Mouse (Mus musculus) kidney, embryonic 15.5 days (tissue): ENCODE measurements around the gene Eif3g. TPM values are rescaled to one million over a fixed set of nuclear protein-coding genes. Genes with fewer than 3 reads are reported as not detected.
A peak's percentile ranks its signal among the peaks of the same experiment; 100 is the strongest.

Experiments
- ATAC-seq: fragments of 200-750 bp; cut with Nextera tagmentation; replicated peaks from 2 replicates; pipeline ENCODE4 v1.8.0; 2017; ENCODE audit warnings: moderate TSS enrichment; ENCODE audit not compliant: low FRiP score
- H3K27ac ChIP-seq: fragments of 300-500 bp; sonication (generic); 2 replicates; pipeline ENCODE4 v1.5.1; 2015; ENCODE audit warnings: mild to moderate bottlenecking, inconsistent platforms
- H3K27me3 ChIP-seq: fragments of 300-500 bp; sonication (generic); 2 replicates; pipeline ENCODE4 v1.6.1; 2015; ENCODE audit warnings: inconsistent platforms
- H3K36me3 ChIP-seq: fragments of 300-500 bp; sonication (generic); 2 replicates; pipeline ENCODE4 v1.6.1; 2015; ENCODE audit warnings: inconsistent platforms
- H3K4me1 ChIP-seq: fragments of 300-500 bp; sonication (generic); 2 replicates; pipeline ENCODE4 v1.6.1; 2015; ENCODE audit warnings: inconsistent platforms
- H3K4me2 ChIP-seq: fragments of 300-500 bp; sonication (generic); 2 replicates; pipeline ENCODE4 v1.6.1; 2015; ENCODE audit warnings: moderate library complexity, mild to moderate bottlenecking, inconsistent platforms
- H3K4me3 ChIP-seq: fragments of 300-500 bp; sonication (generic); replicated peaks from 2 replicates; pipeline ENCODE4 v1.5.1; 2015; ENCODE audit warnings: mild to moderate bottlenecking, inconsistent platforms
- H3K9ac ChIP-seq: fragments of 300-500 bp; sonication (generic); 2 replicates; pipeline ENCODE4 v1.6.1; 2015; ENCODE audit warnings: mild to moderate bottlenecking, inconsistent platforms
- H3K9me3 ChIP-seq: fragments of 300-500 bp; sonication (generic); replicated peaks from 2 replicates; pipeline ENCODE4 v1.6.1; 2016; ENCODE audit warnings: inconsistent platforms
- WGBS: fragments of 180-500 bp; shearing (Covaris S2); methylation state at CpG from one replicate; pipeline ENCODE4 v1.1.7; 2015; ENCODE audit warnings: mixed read lengths; 5-methylcytosine and 5-hydroxymethylcytosine counted together
- polyA plus RNA-seq: library from polyadenylated mRNA; unstranded; fragments of >200 nt; fragmentation: Nextera tagmentation; extraction: Ambion mirVana; gene quantifications from 2 replicates; pipeline ENCODE4 v1.2.1, GENCODE M21; 2015

Eif3g gene
- polyA plus RNA-seq, 1 experiment from 2014 or later: 321 TPM

DNA sequence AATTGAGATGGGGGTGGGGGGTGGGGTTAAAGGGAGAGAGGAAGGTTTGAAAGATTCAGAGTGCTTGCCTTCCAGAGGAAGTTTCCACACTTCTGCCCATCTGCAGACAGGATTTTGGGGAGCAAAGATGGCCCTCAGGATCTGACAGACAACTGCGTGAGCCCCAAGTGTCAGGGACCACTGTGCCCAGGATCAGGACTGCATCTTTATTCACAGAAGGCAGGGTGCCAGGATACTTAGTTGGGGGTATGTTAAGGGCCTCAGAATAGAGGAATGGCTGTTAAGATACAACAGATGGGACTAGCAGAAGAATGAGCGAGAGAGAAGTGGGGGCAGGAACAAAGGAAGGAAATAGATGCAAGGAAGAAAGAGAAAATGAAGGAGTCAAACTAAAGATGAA lies 11.9 kb downstream of the Eif3g start:
- no peak for ATAC-seq
- H3K9me3 ChIP-seq: no peaks in the 10 kb centered on the region
- peaks cover 24% of the 10 kb centered on the region for H3K36me3 ChIP-seq
- no peak overlapping the region for H3K4me2 ChIP-seq
- H3K27me3 ChIP-seq: no peaks in the 10 kb centered on the region
- H3K9ac ChIP-seq: no peak overlapping the region
- H3K27ac ChIP-seq: no peak overlapping the region
- WGBS: 98% methylated on average over 2 of the region's 2 CpGs
- no peak overlapping the region for H3K4me3 ChIP-seq
- peaks cover 11% of the 10 kb centered on the region for H3K4me1 ChIP-seq

DNA sequence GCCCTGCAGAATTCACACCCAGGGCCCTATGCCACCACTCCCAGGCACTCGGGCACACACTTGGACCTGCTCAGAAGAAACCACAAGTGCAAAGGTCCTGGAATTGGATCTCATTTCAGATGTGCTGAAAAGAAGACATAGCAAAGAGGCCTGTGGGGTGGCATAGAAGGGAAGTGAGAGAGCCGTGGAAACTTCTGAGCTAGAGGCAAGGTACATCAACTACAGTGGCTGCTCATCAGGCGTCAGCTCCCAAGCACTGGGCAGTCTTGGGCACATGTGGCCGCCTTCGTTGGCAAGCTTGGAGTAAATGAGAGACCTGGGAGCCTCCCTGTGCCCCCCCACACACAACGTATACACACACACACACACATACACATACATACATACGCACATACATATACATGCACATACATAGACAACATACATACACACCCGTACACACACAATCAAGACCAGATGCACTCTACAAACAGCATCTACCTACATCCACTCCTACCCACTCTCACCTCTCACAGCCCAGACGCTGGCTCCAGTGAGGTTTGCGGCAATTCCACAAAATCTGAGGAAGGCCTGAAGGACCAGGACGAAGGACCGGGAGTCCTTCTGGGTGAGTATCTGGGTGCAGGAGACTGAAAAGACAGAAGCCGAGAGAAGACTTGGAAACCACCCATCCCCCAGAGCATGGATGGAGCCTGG lies 19.2 kb downstream of the Eif3g start, which contains the start of gene Angptl6:
Gene Angptl6, minus strand, starts transcription at position 631 of the 696 bp plus-strand sequence.
- H3K4me2 ChIP-seq: peak within 1 kb of the TSS; percentile 78
- H3K36me3 ChIP-seq: no peaks in the 10 kb centered on the region
- ATAC-seq: no peak
- peaks cover 9% of the 10 kb centered on the region; the same call in 1 of the 2 replicates for H3K4me1 ChIP-seq
- H3K4me3 ChIP-seq: peak within 1 kb of the TSS; percentile 50
- H3K9me3 ChIP-seq: no peaks in the 10 kb centered on the region
- H3K27me3 ChIP-seq: no peaks in the 10 kb centered on the region
- 92% methylated on average over 13 of the region's 13 CpGs for WGBS
- H3K27ac ChIP-seq: peak within 1 kb of the TSS; percentile 95
- peak within 1 kb of the TSS; percentile 64 for H3K9ac ChIP-seq

DNA sequence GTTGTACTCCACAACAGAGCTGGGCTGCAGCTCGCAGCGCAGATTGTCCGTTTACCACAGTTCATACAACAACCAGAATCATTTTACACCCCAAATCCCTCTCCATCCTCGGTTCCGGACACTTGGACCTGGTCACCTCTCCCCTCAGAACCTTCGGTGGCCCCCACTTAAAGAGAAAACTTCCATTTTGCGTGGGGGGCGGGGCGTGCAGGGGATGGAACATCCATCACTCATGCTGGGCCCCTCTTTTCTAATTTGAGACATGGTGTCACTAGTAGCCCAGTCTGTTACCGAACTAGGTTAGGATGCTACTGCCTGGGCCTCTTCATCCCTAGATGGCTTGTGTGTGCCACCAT lies 19.7 kb downstream of the Eif3g start:
- WGBS: 21% methylated on average over 10 of the region's 10 CpGs
- peak overlapping the region; percentile 64 for H3K9ac ChIP-seq
- no peak; the same call in 1 of the 2 replicates for ATAC-seq
- no peaks in the 10 kb centered on the region for H3K9me3 ChIP-seq
- H3K36me3 ChIP-seq: no peaks in the 10 kb centered on the region
- H3K4me1 ChIP-seq: peaks cover 9% of the 10 kb centered on the region; the same call in 1 of the 2 replicates
- H3K27me3 ChIP-seq: no peaks in the 10 kb centered on the region
- H3K27ac ChIP-seq: peak overlapping the region; percentile 95
- peak overlapping the region; percentile 78 for H3K4me2 ChIP-seq
- H3K4me3 ChIP-seq: peak overlapping the region; percentile 50

DNA sequence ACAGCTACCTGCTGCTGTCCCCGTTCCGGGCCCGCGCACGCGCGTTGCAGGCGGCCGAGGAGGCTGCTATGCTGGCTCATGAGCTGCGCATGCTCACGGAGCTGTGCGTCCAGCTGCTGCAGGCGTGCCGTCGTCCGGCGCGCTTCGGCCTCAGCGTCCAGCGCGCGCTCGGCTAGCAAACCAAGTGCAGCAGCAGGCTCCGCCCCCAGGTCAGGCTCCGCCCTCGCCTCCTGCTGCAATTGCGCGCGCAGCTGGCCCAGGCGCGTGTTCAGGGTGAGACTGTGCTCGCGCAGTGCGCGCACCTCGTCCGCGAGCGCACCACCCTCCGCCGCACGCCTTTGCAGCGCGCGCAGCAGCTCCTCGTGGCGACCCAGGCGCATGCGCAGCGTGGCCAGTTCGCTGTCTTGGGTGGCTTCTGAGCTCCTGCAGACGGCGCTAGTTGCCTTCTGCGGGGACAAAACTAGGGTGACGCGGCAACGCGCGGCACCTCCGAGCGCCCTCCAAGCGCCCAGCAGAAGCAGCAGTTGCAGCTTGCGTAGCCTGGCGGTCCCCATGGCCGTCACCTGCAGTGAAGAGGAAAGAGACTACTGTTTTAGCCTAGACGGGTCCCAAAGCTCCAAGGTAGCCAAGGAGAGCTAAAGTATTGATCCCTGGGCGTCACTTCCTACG lies 20.2 kb downstream of the Eif3g start:
- ATAC-seq: peak; percentile 96
- under 1% methylated on average over 69 of the region's 69 CpGs for WGBS

DNA sequence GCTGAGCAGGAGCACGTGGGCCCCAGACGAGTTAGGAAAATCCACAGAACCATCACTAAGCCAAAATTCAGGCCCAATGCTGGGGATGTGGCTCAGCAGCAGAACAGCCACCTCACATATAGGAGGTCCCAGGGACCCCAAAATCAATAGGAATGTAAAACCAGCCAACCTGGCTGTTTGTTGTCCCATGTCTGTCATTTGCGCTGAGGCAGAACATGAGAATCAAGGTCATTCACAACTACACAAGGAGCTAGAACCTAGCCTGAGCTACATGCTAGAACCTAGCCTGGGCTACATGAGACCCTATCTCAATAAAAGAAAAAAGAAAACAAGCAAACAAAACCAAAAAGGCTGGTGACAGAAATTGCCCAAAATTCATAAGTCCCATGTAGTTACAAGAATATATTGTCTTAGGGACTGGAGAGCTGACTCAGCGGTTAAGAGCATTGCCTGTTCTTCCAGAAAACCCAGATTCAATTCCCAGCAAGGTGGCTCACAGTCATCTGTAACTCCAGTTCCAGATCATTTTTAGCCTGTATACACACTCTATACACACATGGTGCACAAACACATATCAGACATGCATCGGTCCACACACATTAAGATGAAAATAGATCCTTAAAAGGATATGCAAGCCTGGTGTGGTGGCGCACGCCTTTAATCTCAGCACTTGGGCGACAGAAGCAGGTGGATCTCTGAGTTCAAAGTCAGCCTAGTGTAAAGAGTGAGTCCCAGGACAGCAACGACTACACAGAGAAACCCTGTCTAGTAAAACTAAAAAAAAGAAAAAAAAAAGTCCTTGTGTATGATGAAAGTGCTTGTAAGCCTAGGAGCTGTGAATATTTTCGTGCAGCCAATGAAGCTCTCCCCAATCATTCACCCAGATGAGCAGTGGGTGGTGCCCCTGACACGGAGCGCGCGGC lies 21.0 kb downstream of the Eif3g start:
- Histone ChIP-seq H3K4me3 (peak overlapping the region; percentile 50), H3K9me3 (no peaks in the 10 kb centered on the region), H3K27ac (peak overlapping the region; percentile 51; the same call in 1 of the 2 replicates), H3K4me2 (peak overlapping the region; percentile 78), H3K36me3 (no peaks in the 10 kb centered on the region), H3K27me3 (no peaks in the 10 kb centered on the region), H3K9ac (peak overlapping the region; percentile 35; the same call in 1 of the 2 replicates), H3K4me1 (peaks cover 9% of the 10 kb centered on the region; the same call in 1 of the 2 replicates)
- peak; percentile 2; the same call in 1 of the 2 replicates for ATAC-seq
- WGBS: 36% methylated on average over 14 of the region's 14 CpGs

More for the DNA sequence above, 20.2 kb downstream of the Eif3g start:
- Histone ChIP-seq H3K4me1 (peaks cover 9% of the 10 kb centered on the region; the same call in 1 of the 2 replicates), H3K4me3 (peak overlapping the region; percentile 50), H3K27me3 (no peaks in the 10 kb centered on the region), H3K4me2 (peak overlapping the region; percentile 78), H3K9ac (peak overlapping the region; percentile 64), H3K9me3 (no peaks in the 10 kb centered on the region), H3K27ac (peak overlapping the region; percentile 95), H3K36me3 (no peaks in the 10 kb centered on the region)

DNA sequence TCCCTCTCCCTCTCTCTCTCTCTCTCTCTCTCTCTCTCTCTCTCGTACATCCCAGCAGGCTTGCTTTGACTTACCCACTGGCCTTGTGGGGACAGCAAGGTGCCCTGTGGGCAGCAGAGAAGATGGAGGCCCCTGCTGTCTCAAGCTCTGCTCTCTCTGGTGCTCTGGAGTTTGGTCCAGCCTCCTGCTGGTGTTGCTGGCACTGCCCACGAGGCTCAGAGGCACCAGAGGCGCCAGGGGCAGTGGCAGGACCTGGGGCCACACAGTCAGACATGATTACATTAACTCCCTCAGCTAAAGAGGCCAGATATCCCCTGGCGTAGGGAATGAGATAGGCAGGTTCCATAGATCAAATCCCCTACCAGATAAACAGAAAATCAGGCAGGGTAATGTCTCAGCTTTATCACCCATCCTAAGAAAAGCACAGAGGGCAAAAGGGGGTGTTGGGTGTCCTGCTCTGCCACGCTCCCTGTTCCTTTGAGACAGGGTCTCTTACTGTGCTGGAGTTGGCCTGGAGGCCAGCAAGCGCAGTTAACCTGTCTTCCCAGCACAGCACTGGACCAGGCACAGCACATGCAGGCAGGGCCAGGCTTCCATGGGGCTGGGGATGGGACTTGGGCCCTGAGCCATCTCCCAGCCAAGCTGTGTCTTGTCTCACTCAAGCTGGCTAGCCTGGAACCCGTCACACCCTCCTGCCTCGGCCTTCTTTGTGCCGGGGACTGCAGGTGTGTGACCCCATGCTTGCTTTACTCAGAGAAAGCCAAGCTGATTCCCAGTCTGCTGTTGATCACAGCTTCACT lies 21.9 kb downstream of the Eif3g start:
- no peak overlapping the region for H3K9ac ChIP-seq
- no peak overlapping the region for H3K27ac ChIP-seq
- no peak overlapping the region for H3K4me2 ChIP-seq
- no peaks in the 10 kb centered on the region for H3K36me3 ChIP-seq
- no peak overlapping the region for H3K4me3 ChIP-seq
- H3K27me3 ChIP-seq: no peaks in the 10 kb centered on the region
- H3K4me1 ChIP-seq: peaks cover 9% of the 10 kb centered on the region; the same call in 1 of the 2 replicates
- WGBS: 67% methylated on average over 9 of the region's 9 CpGs
- H3K9me3 ChIP-seq: no peaks in the 10 kb centered on the region
- ATAC-seq: no peak

DNA sequence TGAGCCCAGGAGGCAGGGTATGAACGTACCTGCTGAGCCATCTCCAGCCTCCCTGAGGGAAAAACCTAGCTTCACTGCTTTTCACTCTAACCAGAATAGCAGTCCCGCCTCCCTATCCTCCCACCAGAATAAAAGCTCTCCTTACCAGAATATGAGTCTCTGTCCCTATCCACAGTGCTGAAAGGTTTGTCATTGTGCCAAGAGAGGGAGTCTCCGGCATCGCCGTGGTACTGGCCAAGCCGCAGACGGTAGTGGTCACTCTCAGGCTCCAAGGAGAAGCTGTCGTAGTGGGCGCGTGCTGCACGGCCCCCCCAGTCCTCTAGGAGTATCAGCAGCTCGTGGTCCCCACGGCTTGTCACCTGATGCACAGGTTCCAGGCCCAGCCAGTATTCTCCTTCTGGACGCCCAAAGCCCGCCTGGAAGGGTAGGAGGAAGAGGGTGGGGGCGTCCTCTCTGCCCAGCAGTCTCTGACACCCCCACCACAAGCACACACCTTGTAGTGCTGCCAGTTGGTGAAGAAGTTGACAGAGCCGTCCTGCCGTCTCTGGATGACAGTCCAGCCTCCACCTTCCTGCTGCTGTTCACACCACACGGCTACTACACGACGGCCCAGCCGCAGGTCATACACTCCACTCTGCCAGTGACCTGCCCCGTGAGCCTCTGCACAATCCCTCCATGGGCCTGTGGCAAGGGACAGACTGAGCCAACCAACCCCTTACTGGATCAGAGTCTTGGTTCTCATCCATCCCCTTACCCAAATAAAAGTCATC lies 23.2 kb downstream of the Eif3g start:
- Histone ChIP-seq H3K4me3 (no peak overlapping the region), H3K36me3 (no peaks in the 10 kb centered on the region), H3K4me2 (no peak overlapping the region), H3K27me3 (peaks cover 4% of the 10 kb centered on the region; the same call in 1 of the 2 replicates), H3K9me3 (no peaks in the 10 kb centered on the region), H3K27ac (no peak overlapping the region), H3K4me1 (peaks cover 9% of the 10 kb centered on the region; the same call in 1 of the 2 replicates), H3K9ac (no peak overlapping the region)
- no peak for ATAC-seq
- 63% methylated on average over 23 of the region's 23 CpGs for WGBS

DNA sequence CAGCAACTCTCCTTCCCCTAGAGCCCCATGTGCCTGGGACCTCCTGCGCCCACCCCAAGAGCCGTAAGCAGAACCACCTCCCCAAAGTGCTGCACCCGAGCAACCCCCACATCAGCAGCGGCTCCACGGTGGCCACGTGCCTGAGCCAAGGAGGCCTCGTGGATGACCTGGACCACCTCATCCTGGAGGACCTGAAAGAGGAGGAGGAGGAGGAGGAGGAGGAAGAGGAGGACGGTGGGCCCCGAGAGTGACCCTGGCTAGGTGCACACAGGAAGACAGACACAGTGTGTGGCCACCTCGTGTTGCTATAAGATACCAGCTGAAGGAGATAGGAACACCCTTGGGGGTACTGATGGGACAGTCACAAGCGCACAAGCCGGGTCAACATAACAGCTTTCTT lies 24.9 kb downstream of the Eif3g start:
- Histone ChIP-seq H3K4me2 (no peak overlapping the region), H3K4me1 (peaks cover 14% of the 10 kb centered on the region), H3K27me3 (peaks cover 21% of the 10 kb centered on the region), H3K9me3 (no peaks in the 10 kb centered on the region), H3K27ac (no peak overlapping the region), H3K4me3 (no peak overlapping the region), H3K36me3 (no peaks in the 10 kb centered on the region), H3K9ac (no peak overlapping the region)
- WGBS: 87% methylated on average over 12 of the region's 12 CpGs
- no peak for ATAC-seq

DNA sequence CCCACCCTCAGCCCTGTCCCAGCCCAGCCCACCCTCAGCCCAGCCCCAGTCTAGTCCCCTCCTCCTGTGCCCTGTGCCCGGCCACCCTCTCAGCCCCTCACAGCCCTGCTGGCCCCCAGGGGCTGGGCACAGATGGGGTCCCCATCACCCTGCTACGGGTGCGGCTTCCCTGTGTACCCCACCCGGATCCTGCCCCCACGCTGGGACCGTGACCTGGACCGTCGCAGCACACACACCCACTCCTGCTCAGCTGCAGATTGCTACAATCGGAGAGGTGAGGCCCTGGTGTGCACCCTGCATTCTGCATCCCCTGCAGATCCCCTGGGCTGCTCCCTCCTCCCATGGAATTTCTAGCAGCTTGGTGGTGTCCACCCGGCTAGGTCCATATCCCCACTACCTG lies 25.4 kb downstream of the Eif3g start:
- H3K27ac ChIP-seq: no peak overlapping the region
- peaks cover 24% of the 10 kb centered on the region for H3K27me3 ChIP-seq
- H3K4me1 ChIP-seq: peaks cover 16% of the 10 kb centered on the region
- H3K4me3 ChIP-seq: no peak overlapping the region
- no peak overlapping the region for H3K9ac ChIP-seq
- H3K9me3 ChIP-seq: no peaks in the 10 kb centered on the region
- WGBS: 86% methylated on average over 10 of the region's 10 CpGs
- no peak overlapping the region for H3K4me2 ChIP-seq
- H3K36me3 ChIP-seq: no peaks in the 10 kb centered on the region
- no peak for ATAC-seq

DNA sequence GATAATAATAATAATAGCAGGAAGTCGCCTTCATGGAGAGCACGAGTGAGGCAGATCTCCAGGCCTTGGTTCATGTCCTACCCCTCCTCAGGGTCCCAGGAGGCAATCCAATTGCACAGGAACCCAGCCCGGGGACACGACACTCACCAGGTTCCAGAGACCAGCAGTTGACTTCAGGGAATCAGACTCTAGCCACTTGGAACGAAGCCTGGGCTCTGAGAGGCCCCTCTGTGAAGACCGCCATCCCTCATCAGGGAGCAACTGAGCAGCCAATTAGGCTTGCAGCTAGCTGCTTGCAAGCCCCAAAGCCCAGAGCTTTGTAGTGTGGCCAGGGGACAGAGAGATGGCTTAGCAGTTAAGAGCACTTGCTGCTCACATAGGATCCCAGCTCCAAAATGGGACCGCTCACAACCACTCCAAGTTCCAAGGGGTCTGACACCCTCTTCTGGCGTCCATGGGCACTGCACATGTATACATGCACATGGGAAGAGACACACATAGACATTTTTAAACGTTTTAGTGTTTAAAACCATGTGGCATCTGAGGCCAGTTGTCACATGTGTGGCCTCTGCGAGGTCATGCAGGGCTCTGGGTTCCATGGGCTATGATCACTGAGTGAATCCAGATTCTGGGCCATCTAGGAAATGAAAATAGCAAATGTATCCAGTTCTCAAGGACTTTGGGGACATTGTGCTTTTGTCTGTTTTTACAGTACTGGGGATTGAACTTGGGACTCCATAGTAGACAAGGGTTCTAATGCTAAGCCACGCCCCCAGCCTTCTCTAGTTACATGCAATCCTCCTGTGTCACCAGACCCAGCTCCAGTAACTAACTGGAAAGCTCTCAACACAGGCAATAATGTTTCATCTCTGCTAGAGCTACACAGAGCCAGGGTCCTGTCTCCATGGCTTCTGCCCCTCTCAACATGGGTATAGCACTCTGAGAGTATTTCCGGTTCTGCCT lies 27.9 kb downstream of the Eif3g start:
- H3K4me2 ChIP-seq: no peak overlapping the region
- no peak for ATAC-seq
- H3K9me3 ChIP-seq: no peaks in the 10 kb centered on the region
- peaks cover 38% of the 10 kb centered on the region for H3K27me3 ChIP-seq
- no peaks in the 10 kb centered on the region for H3K36me3 ChIP-seq
- 79% methylated on average over 12 of the region's 12 CpGs for WGBS
- H3K27ac ChIP-seq: no peak overlapping the region
- peaks cover 12% of the 10 kb centered on the region for H3K4me1 ChIP-seq
- H3K4me3 ChIP-seq: no peak overlapping the region
- no peak overlapping the region for H3K9ac ChIP-seq
